Mouse (Mus musculus) kidney, adult 18-20 months (tissue): ENCODE results near the gene Rabgap1l.
"Not testable (repeated sequence)": the region's sequence is repeated elsewhere in the genome, so short reads cannot be mapped to it uniquely, and the experiment has no call there.

ENCODE experiments used
- DNase-seq: peaks from one replicate; pipeline ENCODE4 v3.0.0; 2021

The Rabgap1l gene

DNA sequence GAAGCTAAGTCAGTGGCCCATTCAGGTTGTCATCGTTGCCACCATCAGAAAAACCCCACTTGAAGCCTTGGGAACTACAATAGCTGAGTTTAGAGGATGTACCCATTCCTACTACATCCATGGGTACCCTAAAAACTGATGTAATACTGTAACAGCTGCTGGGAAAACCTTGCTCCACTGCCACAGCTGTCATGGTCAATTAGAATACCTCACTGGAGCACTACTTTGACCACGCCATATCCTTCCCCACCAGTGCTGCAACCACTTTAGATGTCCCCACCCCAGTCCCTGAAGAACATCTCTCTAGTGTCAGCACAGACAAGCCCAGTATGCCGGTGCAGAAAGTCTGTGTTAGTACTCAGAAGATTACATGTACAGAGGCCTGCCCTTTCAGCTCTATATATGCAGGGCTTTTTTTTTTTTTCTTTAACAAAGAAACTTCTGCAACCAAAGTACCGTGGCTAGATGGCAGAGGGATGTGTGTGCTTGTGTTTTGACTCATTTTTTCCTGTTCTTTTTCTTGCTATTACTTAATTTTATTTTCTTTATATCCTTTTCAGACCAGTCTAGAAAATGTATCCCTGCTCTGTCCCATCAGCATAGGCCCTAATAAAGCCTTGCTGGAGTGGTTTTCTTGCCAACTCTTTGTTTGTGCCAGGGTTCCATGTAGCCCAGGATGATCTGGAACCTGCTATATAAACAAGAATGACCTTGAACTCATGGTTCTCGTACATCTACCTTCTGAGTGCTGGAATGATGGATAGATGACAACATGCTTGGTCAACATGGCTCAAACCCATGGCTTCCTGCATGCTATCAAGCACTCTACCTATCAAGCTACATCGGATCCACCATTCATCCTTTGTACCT lies 100.6 kb downstream of the Rabgap1l start:
- DNase-seq = no peak

DNA sequence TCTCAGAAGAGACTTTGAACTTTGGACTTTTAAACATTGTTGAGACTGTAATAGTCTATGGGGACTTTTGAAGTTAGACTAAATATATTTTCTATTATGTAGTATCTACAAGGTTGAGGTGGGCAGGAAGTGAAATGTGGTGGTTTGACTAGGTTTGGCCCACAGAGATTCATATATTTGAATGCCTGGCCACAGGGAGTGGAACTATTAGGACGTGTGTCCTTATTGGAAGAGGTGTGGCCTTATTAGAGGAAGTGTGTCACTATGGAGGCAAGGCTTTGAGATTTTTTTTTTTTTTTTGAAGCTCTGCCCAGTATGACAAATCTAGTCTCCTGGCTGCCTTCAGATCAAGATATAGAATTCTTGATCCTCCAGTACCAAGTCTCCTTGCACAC lies 101.8 kb downstream of the Rabgap1l start:
- no peak for DNase-seq

DNA sequence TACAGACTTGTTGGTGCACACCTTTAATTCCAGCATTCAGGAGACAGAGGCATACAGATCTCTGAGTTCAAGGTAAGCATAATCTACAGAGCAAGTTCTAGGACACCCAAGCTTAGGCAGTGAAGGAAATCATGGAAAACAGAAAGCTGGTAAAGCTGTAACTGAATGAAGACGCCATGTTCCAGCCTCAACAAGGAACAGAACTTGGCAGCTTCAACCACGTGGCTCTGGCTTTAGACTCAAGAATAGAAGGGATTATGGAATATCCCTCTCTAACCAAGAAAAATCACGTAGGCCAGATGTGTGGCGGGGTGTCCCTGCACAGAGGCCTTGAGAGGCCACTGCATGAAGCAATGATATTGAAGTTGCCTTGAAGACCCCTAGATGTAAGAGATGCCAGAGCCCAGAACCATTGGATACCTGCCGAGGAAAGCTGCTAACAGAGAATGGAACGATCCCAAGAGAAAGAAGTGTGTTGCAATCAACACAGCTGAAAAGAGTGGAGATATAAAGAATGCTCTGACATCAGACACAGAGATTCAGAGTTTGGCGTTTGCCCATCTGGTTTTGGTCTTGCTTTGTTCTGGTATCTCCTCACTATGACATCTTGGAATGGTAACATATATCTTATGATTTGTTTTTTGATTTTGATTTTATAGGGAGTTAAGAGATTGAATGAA lies 102.4 kb downstream of the Rabgap1l start:
- DNase-seq = no peak

DNA sequence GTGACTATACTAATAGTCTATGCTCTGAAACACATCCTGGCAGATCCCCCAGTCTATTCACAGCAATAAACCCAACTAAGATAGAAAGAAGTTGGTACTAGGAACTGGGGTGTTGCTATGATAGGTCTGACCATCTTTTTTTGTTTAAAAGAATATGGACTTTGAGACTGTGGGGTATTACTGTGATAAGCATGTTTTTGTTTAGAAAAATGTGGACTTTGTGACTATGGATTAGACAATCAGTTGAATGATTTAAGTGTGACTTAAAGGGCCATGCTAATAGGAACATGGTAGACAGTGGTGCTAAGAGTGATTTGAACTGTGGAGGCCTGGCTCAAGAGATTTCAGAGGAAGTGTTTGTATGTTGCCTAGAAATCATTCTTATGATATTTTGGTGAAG lies 103.5 kb downstream of the Rabgap1l start:
- no peak for DNase-seq

DNA sequence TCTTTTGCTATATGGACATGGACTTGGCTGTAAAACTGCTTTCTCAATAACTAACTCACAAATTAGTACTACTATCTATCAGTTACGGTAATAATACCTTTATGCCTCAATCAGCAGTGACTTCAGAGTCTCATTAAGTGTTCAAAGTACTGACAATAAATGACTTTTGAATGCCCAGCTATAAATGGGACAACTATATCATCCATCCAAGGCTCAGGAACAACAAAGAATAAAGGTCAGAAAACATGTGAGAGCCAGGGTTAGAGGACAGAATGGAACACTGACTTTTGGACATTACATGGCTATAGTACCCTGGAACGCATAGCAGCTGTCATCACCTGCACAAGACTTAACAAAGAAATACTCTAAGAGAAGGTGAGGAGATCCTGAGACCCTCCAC lies 108.8 kb downstream of the Rabgap1l start:
- DNase-seq = no peak

DNA sequence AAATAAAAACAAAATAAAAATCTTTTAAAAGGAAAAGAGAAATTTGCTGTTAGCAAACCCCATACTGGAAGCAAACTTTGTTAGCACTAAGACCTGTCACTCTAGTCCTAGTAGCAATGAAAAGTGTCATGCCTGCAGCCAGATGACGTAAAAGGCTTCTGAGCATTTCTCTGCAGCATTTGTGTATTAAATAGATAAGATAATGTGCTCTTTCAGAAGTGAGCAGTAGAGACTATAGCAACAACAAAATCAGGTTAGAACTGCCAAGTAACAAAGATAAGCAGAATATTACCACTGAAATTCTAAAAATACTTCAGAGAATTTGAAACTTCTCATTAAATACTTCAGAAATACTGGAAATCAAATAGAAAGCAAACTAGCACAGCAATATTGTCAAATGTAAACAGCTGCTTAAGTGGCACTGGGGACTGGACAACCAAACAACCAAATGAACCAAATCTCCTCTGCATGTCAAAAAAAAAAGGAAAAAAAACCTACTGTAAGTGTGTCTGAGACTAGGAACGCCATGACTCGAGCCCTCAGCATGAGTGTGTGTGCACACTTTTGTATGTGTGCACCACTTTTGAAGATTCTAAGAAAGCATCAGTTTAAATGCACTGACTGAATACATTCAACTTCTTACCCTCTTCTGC lies 111.5 kb downstream of the Rabgap1l start:
- DNase-seq = no peak

DNA sequence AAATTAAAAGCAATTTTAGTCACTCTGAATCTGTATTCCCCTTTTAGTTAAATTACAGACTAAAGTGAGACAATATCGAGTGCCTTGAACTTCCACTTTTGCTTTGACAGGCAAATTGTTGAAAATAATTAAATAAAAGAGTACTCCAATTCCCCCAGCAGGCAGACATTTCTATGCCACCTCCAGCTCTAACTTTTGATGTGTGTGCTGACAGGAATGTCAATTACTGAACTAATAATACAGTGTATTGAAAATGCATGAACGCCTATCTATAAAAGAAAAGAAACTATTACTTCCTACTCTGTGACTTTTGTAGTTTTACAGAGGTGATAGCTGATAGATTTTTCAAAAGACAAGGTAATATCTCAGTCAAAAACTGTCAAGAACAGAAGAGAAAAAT lies 118.2 kb downstream of the Rabgap1l start:
- DNase-seq = no peak

DNA sequence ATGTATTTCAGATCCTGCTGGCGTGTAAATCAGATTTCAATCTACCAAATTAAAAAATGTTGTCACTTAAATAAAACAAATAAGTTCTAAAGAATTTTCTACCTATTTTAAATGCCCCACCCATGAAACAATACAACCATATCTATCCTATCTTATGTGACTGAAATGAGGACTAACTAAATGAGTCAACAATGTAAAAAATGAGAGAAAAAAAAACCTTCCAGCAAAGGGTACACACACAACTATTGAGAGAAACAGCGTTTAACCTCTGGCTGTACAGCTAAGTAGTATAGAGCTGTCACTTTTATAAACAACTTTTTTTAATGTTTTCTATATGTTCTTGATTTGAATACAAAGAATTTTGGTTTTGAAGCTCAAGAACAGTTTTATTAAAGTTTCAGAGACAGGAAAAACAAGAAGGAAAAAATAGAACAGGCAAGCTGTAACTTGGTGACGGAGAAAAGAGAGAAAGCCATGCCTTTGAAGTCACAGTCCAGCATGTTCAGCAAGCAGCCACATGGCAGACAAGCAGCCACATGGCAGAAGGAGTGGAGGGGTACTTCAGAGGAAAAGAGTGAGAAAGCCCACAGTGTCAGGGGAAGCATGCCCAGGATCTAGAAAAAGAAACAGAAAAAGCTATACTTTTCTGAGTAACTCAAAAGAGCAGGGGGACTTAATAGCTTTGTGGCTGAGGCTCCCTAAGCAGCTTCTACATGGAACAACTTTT lies 120.8 kb downstream of the Rabgap1l start:
- no peak for DNase-seq

DNA sequence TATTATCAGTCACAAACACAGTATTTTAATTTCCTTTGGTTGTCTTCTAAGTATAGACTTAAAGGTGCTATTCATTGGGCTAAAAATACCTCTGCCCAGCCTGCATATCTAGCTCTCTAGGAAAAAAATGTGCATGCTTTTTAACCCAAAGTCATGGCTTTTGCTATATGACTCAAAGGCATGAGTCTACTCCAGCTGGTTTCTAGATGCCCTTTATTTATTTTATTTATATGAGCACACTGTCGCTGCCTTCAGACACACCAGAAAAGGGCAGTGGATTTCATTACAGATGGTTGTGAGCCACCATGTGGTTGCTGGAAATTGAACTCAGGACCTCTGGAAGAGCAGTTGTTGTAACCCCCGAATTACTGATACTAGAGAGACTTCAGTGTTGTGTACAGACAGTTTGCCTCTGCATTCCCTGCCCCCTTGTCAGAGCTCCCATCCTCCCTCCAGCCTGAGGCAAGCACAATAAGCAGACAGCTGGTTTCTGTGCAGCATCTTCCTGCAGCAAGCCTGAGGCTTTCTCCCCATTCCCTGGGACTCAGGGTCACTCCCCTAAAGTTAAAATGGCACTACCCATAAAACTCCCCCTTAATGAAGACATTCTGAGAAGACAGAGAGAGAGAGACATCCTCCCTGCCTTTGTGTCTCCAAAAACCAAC lies 137.1 kb downstream of the Rabgap1l start:
- DNase-seq = no peak

DNA sequence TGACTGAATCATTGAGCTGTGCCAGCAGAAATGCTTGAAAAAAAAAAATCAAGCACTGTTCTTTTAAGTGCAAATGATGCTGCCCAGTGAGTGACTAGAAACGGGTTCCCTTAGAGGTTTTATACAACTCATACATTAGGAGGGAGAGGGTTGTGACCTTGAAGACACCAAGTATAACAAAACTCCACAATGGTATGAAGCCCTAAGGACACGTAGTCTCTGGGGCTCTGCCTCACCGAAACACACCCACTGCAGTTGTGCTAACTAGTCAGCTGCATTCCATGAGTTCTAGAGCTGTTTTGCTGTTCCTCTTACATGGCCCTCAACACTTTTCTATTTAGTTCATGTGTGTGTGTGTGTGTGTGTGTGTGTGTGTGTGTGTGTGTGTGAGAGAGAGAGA lies 141.3 kb downstream of the Rabgap1l start:
- DNase-seq = no peak

DNA sequence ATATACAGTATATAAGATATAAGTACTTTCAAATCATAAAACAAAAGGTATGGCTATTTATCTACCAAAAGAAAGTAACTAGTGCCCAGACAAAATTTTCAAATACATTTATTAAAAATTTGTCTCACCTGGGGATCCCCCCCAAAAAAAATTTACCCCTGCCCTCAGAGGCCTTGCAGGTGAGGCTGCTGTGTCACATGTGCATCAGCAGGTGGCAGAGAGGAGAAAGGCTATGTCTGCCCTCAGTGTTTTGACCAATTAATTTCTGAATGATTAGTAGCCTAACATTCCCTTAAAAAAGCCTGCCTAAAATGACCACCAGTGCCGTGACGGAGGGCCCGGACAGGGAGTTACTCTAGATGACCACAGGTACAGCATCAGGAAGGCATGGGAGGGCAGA lies 147.6 kb downstream of the Rabgap1l start:
- no peak for DNase-seq

DNA sequence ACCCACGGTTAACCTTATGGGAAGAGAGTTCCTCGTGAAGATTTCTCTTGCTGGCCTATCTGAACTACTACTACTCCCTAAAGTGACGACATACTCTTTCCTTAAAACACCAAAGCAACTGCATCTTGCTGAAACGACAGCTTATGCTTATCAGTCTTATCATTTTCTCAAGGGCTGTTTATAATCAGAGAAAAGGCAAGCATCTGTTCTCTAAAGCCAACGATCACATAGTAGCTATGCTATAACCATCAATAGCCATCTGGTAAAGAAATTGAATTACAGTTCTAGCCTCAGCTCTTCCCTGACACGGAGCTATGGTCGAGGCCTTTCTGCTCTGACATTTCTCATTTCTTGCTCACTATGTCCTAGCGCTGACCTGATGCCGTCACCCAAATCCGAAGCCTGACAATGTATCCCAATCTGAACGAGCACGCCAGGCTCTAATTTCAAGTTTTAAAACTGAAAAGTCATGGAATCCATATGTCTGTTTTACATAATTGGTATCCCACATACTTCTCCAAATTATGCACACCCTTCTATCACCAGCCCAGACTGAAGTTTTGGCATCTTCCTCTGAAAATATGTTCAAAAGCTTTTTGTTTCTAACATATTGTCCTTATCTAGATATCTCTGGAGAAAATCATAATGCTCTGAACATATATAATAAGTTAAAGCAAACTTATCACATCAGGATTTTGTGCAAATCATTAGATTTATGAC lies 164.6 kb downstream of the Rabgap1l start:
- DNase-seq = no peak

DNA sequence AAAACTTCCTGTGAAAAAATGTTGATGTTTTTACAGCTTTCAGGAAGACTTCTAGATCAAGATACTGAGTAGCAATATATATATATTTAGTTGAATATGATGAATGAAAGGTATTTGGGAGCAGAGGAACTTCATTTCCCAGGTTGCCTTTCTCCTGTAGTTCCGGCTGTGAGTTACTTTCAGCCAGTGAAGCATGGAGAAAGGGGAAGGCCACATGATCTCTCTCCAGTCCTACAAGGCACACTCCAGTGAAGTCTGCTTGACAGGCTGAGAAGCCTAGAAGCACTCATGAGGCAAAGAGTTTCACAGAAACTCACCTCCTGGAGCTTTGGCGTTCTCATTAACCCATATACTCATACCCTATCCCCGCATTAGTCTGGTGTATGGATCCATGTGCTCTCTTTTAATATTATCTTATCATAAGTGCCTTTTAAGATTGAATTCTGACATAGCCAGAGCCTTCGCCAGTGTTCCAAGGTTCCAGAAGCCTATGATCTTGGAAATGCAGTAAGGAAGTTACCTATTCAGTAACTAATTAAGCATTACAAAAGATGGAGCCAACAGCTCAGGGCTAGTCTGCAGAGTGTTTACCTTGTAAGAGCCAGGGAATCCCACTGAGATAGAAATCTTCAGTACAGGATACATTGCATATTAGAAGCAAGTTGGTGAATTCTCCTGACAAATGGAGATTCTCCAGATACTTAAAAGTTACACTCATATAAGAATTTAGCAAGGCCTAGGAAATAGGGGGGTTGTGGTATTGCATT lies 168.5 kb downstream of the Rabgap1l start:
- not testable (repeated sequence) for DNase-seq

DNA sequence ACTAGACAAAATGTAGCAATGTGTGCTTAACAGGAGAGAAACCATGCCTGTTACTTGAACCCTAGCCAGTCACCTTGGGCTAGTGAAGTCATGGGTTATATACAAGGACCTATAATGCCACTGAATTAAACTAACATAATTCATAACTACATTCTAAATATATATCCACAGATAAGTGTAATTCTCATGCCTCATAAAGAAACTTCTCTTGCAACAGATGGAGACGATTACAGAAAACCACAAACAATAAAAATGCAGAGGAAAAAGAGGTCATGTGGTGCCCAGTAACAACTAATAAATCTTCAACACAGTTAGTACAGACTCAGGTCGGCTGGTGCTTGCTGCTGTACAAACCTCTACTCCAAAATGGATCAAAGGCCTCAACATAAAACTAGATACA lies 174.8 kb downstream of the Rabgap1l start:
- no peak for DNase-seq

DNA sequence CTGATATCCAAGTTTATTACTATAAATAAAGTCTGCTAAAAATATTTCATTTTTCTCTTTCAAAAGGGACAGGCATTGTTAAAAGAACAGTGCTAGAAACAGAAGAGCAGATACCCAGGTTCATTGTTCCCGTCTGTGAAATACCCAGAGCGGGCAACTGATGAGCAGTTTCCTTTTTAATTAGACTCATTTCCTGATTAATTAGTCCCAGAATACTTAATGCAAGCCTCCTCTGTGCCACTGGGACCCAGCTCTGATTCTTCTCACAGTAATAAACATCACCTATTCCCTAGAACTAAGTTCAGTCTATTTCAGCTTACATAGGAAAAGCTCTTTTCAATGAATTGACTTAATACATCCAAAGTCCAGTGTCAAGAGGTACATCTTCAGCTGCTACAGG lies 186.6 kb downstream of the Rabgap1l start:
- no peak for DNase-seq

DNA sequence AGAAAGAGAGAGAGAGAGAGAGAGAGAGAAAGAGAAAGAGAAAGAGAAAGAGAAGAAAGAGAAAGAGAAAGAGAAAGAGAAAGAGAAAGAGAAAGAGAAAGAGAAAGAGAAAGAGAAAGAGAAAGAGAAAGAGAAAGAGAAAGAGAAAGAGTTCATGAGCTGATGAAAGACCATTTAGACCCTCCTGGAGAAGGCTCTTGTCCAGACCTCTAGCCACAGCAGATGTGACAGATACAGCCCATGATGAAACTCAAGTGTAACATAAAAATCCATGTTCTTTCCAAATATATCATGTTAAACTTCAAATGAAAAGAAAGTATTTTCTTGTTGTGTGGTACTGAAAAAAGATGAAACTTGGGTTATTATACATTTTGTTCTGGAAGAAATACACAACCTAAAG lies 189.7 kb downstream of the Rabgap1l start:
- DNase-seq = not testable (repeated sequence)

DNA sequence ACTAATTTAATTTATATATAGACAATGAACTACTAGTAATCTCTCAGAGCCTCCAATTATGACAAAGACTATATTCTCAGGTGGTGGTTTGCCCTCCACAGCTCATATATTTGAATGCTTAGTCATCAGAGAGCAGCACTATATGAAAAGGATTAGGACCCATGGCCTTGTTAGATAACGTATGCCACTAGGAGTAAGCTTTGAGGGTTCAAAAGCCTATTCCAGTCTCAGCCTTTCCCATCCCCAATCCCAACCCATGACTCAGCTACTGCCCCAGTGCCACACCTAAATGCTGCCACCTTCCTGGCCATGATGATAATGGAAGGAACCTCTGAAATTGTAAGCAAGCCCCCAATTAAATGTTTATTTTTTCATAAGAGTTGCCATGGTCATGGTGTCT lies 195.6 kb downstream of the Rabgap1l start:
- no peak for DNase-seq

DNA sequence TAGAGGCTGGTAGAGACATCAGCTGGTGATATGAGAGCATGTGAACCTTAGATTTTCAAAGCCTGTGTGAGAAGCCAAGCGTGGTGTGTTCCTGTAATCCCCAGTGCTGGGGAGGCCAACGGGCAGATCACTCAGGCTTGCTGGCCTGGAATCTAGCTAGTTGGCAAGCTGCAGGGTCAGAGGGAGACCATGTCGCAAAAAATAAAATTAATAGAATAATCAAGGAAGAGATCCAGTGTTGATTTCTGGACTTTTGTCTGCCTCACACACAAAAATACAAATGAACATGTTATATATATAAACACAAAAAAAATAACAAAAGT lies 196.1 kb downstream of the Rabgap1l start:
- DNase-seq = no peak

DNA sequence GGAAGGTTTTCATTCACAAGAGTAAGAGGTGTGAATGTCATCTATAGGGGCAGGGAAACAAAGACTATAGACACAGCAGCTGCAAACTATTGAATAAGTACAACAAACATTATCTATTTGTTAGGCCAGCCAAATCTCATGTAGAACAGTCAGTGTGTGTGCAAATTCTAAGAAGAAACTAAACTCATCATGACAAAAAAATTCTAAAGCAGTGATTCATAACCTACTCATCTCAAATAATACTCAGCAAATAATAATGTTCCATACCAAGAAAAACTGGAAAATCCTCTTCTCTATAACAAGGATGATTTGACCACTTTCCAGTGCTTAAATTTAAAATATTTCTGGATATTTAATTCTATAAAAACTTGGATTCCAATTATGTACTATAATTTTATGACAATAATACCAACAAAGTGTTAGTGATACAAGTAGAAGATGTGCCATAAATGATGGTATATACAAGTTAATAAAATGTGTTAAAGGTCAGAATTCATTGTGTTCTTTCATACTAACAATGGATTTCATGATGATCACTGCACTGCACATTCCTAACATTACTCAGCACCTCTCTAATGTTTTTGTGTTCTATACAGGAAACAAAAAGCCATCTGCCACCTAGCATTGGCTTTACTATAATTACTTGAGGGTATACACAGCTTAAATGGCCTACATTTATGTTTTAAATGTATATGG lies 196.6 kb downstream of the Rabgap1l start:
- no peak for DNase-seq

DNA sequence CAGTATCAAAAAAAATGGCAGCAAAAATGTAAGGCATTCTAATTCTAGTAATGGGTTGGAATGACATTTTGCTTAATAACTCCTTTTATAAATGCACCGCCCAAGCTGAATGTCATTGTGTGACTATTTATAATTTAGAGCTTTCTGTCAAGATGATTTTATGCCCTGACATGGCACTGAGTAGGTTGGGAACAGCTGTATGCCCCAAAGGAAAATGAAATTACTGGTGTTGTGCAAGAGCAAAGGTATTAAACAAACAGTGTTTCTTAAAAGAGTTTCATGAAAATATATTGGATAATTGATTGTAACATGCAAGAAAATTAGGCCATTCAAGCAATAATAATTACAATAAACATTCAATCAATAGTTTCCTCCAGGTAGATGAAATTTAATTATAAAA lies 198.4 kb downstream of the Rabgap1l start:
- no peak for DNase-seq

DNA sequence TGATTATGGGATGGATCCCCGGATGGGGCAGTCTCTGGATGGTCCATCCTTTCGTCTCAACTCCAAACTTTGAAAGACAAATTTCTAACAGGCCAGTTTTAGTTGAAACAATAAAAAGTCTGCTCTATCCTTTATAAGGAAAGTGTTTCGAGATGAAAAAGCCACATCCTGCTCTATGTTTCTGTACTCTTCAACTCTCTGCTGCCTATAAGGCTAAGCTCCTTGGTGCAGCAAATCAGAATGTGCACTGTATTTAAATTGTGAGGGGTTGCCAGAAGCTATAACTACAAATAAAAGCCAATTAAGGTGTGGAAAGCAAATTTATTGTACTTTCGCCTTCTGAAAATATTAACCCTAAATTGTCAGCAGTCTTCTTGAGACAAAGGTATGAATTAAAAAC lies 198.9 kb downstream of the Rabgap1l start:
- DNase-seq = no peak
